Mouse (Mus musculus) frontal cortex, postnatal 10 days (tissue): ENCODE data around the gene Frmpd4.
A peak's percentile ranks its signal among the peaks of the same experiment; 100 is the strongest.

ENCODE experiments used
- DNase-seq, 2 experiments: peaks; one replicate each; pipeline ENCODE4 v3.0.0; 2022; ENCODE audit warnings: low spot score in 2 of 2, mixed read lengths in 1 of 2

Frmpd4 gene

DNA sequence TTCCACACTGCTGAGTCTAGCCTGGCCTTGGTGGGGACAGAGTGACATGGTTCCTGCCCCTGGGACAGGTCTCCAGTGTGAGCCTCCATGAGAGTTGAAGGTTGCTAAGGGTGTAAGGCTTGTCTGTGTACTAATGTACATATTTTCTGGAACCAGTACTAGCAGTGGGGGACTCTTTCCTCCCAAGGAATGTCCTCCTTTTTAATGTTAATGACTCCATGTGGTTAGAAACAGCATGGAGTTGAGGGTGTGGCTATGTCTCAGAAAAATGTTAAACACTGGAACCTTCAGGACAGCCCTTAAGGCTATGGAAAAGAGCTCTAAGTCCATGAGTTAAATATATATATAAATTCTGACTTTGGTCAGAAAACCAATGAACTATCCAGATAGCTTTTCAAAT is 436.0 kb downstream of the Frmpd4 start:
- DNase-seq, result no peak

DNA sequence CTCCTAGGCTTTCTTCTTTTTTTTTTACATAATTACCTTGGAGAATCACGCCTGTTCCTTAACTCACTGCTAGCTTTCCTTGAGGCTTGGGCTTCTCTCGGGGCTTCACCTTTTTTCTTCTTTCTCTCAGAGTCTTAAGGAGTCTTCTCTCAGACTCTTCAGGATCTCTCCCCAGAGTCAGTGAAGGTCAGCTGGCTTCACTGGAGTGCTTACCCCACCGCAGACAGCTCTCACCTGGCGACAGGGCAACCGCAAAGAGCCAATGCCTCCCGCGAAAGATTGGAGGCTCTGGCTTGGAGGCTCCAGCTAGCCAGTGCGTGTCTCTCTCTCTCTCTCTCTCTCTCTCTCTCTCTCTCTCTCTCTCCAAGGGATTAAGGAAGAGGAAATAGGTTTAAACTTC is 453.0 kb downstream of the Frmpd4 start:
- no peak for DNase-seq

DNA sequence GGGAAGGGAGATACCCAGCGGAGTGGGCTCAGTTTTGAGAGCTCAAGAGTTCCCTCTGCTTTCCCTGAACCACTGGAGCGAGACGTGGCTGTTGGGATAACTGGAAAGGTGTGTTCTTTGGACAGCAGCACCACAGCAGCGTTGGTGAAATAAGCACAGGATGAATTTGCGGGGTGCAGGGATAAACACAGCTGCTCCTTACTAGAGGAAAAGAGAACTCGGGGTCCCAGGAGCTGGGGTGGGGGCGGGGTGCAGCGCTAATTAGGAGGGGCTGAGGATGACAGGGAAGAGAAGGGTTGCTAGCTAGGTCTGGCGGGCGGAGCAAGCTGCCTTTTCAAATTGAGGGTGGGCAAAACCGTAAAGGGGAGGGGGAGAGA is 453.5 kb downstream of the Frmpd4 start:
- DNase-seq, result no peak

DNA sequence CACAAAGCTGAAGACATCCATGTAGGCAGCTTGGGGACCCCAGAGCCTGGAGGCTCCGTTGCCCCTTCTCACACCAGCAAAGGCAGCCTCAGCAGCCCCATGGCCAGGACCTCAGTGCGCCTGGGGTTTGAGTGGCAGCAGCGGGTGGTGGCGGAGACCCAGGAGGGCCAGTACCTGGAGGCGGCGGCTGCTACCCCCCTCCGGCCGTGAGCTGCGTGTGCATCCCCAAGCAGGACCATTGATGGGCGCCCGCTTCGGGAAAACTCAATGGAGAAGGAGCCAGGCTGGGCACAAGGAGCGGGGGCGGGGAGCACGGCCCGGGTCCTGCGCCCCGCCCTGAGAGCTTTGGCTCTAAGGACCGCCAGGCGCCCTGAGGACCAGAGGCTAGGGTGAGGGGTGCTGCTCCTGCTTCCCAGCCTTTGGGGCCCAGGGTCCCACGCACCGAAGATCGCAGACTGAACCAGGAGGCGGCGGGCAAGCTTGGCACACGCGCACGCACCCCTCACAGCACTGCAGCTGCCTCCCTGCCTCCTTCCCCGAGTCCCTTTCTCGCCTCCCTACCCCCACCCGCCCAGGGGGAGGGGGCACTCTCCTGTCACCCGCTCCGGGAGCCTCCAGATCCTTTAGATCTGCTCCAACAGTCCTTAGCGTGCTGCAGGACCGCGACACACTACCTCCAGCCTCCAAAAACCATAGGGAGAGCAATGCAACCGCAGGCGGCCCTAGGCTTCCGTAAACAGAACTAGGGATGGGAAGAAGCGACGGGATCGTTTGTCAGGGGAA is 454.0 kb downstream of the Frmpd4 start:
- peak; percentile 23 to 34 for DNase-seq

DNA sequence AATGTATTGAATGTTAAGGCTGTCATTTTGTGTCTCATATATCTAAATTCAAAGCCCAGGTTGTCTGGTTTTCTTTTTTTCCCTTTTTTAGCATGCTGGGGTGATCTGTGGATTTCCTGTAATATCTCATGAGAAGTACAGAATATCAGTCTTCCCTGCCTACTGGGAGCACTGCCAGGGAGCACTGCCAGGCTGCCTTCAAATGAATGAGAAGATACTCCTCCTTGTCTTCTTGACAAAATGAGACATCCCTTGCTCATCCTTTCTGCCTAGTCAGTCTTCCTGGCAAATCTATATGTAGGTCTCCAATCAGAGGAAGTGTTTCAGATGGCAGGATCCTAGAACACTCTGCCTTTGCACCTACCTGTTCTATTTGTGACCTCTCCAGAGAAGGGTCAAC is 535.4 kb downstream of the Frmpd4 start:
- DNase-seq, result no peak

DNA sequence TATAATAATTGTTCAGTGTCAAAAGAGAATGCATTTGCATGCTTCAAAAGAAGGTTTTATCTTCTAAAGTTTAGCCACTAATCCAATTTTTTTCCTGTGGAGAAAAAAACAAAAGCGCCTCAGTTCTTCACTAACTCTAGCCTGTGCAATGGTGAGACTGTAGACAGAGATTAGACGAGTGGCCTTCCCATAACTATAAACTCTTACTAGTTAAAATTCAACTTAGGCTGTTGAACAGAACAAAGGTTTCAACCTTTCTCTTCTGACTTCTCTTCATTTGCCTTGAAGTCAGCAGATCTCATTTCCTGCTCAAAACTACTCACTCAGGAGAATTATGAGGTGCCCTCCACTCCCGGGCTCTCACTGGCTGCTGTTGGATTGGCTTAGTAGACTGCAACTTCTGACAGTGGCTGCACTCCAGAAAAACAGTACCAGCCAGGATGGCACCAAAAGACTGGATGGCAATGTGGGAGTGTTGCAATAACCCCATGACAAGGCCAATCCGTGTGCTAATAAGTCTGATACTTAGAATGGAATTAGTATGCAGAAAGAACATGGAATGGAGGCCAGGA is 556.4 kb downstream of the Frmpd4 start:
- DNase-seq, result no peak

DNA sequence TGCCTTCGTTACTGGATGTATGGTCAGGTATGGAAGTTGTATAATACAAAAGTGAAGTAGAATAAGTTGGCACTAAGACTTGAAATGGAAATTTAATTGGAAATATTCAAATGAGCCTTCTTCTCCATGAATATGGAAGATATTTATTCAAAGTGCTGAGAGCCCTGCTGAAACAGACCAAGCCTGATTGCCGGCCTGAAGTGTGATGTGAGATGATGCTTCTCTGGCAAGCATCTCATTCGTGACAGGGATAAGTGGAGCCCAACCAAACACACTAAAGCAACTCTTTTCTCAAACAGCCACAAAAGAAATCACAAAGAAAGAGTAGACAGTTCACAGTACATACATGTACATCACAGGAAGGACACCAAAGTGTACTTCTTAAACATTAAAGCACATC is 559.2 kb downstream of the Frmpd4 start:
- no peak for DNase-seq

DNA sequence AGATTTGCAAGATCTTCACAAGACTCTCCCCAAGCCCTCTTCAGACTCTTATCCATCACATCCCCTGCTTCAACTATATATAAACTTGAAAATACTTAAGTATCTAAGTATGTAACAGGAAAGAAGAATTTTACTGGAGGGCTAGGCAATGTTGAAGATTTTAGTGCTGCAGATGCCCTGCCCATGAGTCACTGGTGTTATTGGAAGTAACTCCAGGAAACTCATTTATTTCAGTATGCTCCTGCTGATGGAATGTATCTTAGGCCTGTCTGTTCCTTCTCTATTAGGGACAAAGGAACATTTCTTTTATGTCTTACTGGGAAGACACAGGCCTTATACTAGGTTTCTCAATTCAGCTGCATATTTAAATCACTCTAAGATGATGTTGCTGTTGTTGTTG is 592.2 kb downstream of the Frmpd4 start:
- no peak for DNase-seq

DNA sequence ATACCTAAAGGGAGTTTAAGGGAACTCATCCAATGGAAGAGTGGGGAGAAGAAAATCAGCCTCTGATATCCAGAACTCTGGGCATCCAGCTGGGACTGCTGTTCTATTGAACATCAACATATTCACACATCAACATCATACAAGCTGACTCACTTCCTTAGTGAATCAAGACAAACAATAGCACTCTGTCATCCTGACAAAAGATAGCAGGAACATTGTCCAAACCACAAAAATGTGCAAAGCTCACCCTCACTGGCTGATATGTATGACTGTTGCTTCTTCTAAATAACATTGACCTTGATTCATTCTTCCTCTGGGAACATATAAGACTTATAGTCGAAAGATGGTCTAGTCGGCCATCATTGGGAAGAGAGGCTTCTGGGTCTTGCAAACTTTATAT is 625.8 kb downstream of the Frmpd4 start:
- no peak for DNase-seq

DNA sequence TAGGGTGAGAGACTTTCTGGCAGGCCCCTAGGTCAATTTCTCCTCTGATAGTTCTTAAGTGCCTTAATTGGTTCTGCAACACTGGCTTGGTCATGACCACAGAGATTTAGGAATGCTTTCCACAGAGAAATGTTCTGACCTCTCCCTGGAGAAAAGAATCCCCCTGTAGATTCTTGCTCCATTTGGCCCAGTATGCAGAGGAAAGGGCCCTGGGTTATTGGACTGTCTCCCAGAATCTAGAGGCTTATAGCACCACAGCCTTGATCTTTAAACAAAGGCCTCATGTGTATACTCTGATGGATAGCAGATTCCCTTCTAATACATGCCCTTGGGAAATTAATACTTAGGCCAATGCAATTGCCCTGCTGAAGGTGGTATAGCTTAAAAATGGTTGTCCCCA is 667.5 kb downstream of the Frmpd4 start:
- no peak for DNase-seq

DNA sequence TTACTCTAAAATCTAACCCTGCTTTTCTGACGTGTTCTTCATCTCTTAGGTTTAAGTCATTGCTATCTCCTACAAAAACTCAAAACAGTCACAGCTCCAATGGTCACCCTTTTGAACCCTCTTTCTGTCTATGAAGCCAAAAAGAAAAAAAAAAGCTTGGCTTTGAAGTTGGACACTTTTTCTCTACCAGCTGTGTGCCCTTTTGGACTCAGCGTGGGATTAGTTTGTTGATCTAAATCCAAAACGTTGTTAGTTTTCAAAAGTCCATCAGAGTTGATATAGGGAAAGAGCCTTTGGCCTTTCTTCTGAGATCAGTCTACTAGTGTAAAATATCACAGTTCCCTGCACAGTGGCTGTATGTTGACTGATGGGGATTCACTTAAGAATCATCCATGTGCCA is 676.0 kb downstream of the Frmpd4 start:
- DNase-seq, result no peak

DNA sequence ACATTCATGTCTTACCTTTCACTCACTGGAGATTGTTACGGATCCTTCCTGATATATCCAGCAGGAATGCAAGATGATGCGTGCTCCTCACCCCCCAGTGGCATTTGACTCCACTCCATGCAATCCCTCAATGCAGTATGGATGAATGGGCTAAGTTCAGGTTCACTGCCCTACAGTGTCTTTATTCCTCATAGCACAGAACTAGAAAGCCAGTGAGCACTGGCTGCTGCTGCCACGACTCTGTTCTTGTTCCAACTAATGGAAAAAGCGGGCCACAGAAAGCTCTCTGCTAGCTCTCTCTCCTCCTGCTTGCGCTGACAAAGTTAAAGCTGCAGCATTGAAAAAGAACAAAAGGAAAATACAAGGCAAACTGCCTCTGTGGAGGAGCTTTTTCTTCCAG is 722.2 kb downstream of the Frmpd4 start:
- DNase-seq, result no peak

DNA sequence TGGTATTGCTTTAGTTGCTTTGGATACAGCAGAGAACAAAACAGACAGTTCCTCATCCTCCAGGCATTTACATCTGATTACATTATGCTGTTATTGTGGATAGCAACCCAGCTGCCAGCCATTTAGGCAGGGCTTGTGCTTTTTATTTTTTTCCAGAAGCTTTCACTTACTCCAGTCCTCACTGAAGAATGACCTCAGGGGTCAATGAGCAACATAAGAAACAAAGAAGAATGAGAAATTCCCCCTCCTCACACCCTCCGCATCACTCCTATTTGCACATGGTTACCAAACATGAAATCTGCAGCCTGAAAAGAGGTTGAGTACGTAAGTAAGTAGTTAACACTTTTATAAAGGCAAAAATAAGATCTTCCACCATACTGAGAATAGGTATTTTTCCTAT is 744.5 kb downstream of the Frmpd4 start:
- no peak for DNase-seq

DNA sequence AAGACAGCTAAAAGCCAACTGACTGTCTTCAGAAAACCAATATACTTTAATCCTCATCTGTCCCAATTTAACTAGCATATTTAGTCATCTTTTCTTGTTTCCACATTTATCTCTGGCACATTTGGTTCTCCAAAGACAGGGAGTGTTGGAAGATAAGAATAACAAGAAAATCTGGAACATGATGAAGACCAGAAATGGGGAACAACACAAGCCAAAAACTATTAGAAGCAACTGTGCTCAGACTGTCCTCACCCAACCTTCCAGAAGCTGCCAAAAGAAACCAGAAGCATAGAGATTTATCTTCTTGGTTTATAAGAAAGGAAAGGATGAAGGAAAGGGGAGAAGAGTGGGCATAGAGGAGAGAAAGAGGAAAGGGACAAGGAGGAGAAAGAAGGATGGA is 748.6 kb downstream of the Frmpd4 start:
- DNase-seq, result no peak

DNA sequence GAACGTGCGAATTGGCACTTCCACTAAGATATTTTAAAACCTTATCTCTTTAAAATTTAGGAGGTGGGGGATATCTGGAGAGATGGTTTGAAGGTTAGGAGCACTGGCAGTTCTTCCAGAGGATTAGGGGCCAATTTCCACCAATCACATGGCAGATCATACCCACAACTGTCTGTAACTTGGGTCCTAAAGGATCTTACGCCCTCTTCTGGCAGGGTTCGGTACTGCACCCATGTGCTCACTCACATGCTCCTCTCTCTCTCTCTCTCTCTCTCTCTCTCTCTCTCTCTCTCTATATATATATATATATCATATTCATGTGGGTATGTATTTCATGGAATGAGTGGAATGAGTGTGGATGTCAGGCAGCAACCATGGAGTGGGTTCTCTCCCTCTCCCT is 759.7 kb downstream of the Frmpd4 start:
- DNase-seq, result no peak

DNA sequence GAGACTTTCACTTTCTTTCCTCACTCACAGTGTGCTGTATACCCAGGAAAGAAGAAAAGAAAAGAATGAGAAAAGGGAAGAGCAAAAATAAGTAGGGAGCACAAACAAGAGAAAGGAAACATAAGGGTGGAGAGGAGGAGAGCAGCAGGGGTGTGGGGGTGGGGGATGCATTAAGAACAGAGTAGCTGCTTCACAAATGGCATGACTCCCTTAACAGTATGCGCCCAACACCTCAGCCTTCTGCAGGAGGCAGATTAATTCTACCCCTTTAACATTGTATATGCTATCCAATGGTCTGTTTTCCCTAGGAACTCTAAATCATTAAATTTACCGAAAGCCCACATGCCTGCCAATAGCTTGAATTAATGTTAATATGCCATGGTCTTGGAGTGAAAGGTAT is 766.9 kb downstream of the Frmpd4 start:
- no peak for DNase-seq

DNA sequence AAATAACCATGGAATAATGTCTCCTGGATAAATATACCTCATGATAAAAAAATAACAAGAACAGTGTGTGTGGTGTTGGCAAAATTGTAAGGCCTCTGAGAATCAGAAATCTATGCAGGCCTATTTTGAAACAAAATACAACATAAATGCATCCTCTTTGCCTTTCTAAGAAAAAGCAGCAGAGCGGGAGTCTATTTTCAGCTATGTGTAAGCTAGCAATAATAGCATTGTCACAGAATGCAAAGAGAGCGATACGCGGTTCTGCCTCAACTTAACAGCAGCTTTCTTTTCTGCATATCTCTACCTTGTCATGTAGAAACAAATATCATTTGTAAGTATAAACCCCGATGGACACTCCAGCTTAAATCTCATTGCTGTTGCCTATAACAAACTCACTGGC is 768.5 kb downstream of the Frmpd4 start:
- DNase-seq, result no peak

DNA sequence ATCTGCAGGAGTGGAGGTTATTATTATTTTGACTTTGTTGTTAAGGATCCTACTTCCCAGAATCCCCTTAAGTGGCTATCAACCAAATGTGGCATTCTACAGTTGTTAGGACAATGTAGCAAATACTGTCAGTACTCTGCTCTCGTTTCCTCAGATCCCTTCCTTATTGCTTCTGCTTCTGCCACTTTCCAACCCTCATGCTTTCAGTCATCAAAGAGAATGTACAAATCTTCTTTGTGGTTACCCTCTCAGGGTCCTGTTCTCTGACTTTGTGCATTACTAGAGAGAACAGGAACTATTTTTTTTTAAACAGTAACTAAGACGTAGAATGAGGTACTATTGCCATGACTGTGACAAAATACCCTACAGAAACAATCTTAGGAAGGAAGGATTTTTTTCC is 788.3 kb downstream of the Frmpd4 start:
- no peak for DNase-seq

DNA sequence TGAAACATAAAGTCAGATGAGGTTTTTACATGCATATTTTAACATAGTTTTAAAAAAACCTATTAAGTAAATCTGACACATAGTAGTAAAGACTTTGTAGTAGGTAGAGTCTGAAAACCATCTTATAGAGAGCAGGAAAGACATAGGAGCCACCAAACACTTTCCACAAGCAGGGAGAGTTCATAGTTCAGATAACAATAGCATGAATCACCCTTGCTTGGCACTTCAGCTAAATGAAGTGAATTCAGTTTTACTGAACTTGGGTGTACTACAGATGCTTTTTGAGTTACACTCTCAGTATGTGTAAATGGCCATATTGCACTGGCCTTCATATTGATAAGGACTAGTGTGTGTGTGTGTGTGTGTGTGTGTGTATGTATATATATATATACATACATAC is 793.5 kb downstream of the Frmpd4 start:
- no peak for DNase-seq

DNA sequence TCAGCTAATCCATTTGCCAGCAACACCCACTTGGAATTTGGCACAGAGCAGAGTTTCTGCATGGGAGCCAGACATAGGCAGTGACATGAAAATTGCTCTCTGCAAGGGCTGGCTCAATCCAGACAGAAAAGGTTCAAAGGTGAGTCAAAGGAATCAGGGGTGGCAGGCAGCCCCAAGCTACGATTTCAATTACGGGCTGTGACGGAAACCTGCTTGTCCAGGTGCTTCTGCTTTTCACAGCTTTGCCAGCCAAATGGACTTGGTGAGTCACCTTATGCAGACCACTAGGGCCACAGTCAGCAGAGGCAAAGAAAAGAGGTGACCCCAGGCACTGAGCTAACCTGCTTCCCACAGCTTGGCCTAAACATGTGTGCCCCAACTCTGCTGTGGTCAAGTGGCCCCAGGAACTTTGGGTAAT is 857.5 kb downstream of the Frmpd4 start:
- no peak for DNase-seq

DNA sequence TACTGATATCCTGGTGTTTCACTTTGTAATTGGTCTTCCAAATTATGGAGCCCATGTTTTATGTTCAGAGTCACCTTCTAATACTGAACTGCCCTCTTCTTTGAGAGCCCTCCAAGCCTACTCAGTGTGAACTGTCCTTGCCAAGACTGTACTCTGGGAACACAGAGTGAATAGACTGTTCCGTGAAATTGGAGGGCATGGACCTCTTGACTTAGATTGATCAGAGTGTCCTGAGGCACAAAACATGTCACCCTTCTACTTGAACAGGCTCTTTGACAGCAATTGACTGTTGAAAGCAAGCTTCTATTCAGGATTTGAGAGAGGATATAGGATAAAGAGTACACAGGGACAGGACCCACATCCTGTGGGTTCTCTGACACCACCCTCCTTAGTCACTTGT is 857.9 kb downstream of the Frmpd4 start:
- DNase-seq, result no peak

DNA sequence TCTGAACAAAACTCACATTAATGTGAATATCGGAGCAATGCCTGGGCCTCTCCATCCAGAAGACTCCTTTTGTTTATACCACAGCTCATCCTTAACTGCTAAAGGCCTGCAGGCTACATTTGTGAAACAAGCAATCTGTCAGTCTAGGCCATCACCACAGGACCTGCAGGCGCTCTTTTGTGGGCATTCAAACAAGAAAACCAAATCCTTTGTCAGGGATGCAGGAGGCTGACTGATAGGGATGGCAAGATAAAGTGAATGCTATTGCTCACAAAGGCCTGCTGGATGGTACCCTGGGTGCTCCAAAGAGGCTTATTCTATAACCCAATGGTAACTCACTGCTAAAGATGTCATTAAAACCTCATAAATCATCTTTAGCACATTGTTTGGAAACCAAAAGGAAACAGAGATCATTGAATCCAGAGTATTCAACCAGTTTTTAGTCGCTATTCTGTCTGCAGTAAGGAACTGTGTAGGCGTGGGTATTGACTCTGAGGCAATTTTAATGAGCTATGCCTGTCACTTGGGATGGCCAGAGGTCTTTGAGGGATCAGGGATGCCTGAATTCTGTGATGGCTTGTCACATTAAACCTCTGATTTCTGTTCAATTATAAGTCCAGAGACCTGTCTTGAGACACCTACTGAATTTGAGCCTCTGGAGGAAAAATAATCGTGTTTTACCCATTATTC is 922.1 kb downstream of the Frmpd4 start:
- DNase-seq, result no peak

DNA sequence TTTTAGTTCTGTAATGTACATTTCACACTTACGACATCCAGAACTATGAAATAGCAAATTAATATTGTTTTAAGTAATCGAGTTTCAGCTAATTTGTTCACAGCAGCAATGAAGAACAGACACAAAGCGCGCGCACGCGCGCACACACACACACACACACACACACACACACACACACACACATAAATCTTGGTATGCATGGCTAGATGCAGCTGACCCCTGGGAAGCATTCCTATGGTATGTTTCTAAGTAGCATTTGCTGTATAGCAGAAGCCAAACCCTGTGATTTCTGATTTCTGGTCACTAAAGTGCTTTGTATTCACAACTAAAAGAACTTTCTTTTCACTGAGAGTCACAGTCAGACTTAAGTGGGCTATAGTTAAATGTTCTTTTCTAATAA is 922.8 kb downstream of the Frmpd4 start:
- no peak for DNase-seq
